18 mouse cellular contexts compared by ENCODE assay signal in the genomic region with DNA sequence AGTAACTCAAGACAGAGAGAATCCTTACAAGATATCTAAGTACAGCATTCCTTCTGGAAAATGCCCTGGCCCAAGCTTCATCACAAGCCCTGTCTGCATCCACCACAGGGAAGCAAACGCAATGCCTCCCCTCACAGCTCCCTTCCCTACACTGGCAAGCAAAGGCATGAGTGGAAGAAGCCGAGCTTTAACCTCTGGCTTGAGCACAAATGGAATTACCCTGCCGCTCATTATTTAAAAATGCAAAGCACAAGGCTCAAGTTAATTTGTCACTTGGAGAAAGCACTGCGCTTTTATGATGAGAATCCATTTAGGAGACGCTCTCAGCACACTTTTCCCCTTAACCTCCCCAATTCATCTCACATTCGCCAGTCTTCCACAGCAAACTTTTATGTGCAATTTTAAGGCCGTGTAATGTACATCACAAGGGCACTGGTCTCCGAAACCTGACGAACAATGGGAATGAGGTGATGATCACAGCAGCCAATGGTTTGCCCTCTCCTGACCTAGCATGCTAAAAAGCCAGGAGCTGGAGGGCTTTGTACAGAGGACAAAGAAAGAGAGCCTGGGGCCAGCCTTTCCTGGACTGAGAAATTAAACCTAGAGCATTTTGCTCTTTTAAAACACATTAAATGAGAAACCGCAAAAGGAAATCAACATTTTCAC. TPM values are rescaled to one million over a fixed set of nuclear protein-coding genes. Genes with fewer than 3 reads are reported as not detected.
DNase-seq lines count a peak whose midpoint lies in the region; ATAC-seq and TF ChIP-seq lines count a peak whose summit lies in the region.
"Had no signal": no experiment of that assay in that cellular context is flagged by ENCODE, and none has a peak within 500 bp of the region (broad histone marks: within the 10 kb centered on the region; RNA-seq: fewer than 3 reads in every experiment).

No protein-coding gene starts in this region.

- H3K9ac ChIP-seq in ES-Bruce4 (ENCODE audit: low read depth, poor library complexity, severe bottlenecking), result no peak overlapping the region
- H3K9ac ChIP-seq: liver, embryonic 12.5 days; lung, embryonic 15.5 days had no signal

- ATAC-seq in megakaryocyte progenitor cell, adult 5-6 weeks (replicated peaks; ENCODE audit: poor library complexity), result no peak
- ATAC-seq: forebrain, embryonic 16.5 days; liver, embryonic 12.5 days had no signal

- no peak for TF ChIP-seq POLR2A in ES-Bruce4 (IDR thresholded peaks at IDR 0.05; ENCODE audit: insufficient read depth, low read length)

- H3K9me3 ChIP-seq in ES-Bruce4 (replicated peaks; ENCODE audit: control insufficient read depth, insufficient read depth, low read length, poor library complexity, severe bottlenecking), result no peaks in the 10 kb centered on the region
- H3K9me3 ChIP-seq: liver, embryonic 12.5 days; lung, embryonic 15.5 days had no signal

- TF ChIP-seq CTCF in ES-Bruce4 (IDR thresholded peaks at IDR 0.05; ENCODE audit: low read depth, low read length), result no peak

- peak overlapping the region; percentile 3; the same call in 1 of the 2 replicates for H3K27ac ChIP-seq in ES-Bruce4 (ENCODE audit: insufficient read depth, low read length)
- H3K27ac ChIP-seq: layer of hippocampus, adult 2 months; liver, embryonic 12.5 days; lung, embryonic 15.5 days had no signal

- no peaks in the 10 kb centered on the region for H3K36me3 ChIP-seq in ES-Bruce4 (ENCODE audit: control insufficient read depth, insufficient read depth, low read length, poor library complexity, severe bottlenecking)
- H3K36me3 ChIP-seq: liver, embryonic 12.5 days; lung, embryonic 15.5 days had no signal

- H3K4me3 ChIP-seq in ES-Bruce4 (ENCODE audit: low read depth, low read length), result no peak overlapping the region
- H3K4me3 ChIP-seq: layer of hippocampus, adult 2 months; liver, embryonic 12.5 days; lung, embryonic 15.5 days; megakaryocyte, embryonic 14.5 days had no signal

- intact Hi-C loops in left cerebral cortex, postnatal 4 days (cut with DNase I), result no loop called here

- H3K27me3 ChIP-seq in ES-Bruce4 (ENCODE audit: control insufficient read depth, insufficient read depth, low read length, poor library complexity, severe bottlenecking), result no peaks in the 10 kb centered on the region
- H3K27me3 ChIP-seq: liver, embryonic 12.5 days; lung, embryonic 15.5 days had no signal

- peak; percentile 31 for DNase-seq in embryo, embryonic 10.5 days (ENCODE audit: low spot score)
- DNase-seq in embryo, embryonic 9.5 days (ENCODE audit: extremely low spot score), result no peak
- DNase-seq in kidney, adult 8-10 months, result peak; percentile 35 to 68
- DNase-seq in kidney, postnatal 4 days, result peak; percentile 11 to 27
- DNase-seq in left cerebral cortex, postnatal 4 days, result no peak
- DNase-seq in frontal cortex, postnatal 14 days (ENCODE audit: low spot score in 2 of 2), result no peak
- DNase-seq: adrenal gland, postnatal 10 days; cerebellum, adult 8-10 months; gastrocnemius, postnatal 10 days; thymus, adult 2 months had no signal

- peaks cover 5% of the 10 kb centered on the region for H3K4me1 ChIP-seq in ES-Bruce4 (ENCODE audit: control insufficient read depth, insufficient read depth, low read length)
- H3K4me1 ChIP-seq: liver, embryonic 12.5 days; lung, embryonic 15.5 days; megakaryocyte, embryonic 14.5 days had no signal

- 0 out of 2 replicates have a peak, but pooled peaks have one; percentile 7 for TF ChIP-seq EP300 in ES-Bruce4 (IDR thresholded peaks at IDR 0.05; ENCODE audit: insufficient read depth, low read depth, low read length)

RNA-seq across cellular contexts. Expression of gene Fam160a1, which starts 15.5 kb away (rescaled TPM):
- 3.6 and 5.3 TPM in 2 replicates for polyA plus RNA-seq in ES-Bruce4 (2011; ENCODE audit: insufficient read depth, insufficient read length, low read depth, missing spikeins)
- total RNA-seq in left cerebral cortex, postnatal 4 days (2021), result 1 to 10 TPM; 3.5 to 4.3 TPM
- total RNA-seq in megakaryocyte progenitor cell, adult 5-6 weeks (2015), result not detected in 2 replicates
- total RNA-seq in megakaryocyte progenitor cell, adult 5-6 weeks (2017), result not detected in 2 replicates

RNA-seq across cellular contexts. Expression of gene Glt28d2, which starts 54.7 kb away (rescaled TPM):
- 0.66 and 1.1 TPM in 2 replicates for polyA plus RNA-seq in ES-Bruce4 (2011; ENCODE audit: insufficient read depth, insufficient read length, low read depth, missing spikeins)
- total RNA-seq in left cerebral cortex, postnatal 4 days (2021), result 1 to 10 TPM; 1.1 to 2.5 TPM
- total RNA-seq in megakaryocyte progenitor cell, adult 5-6 weeks (2015), result not detected in 2 replicates
- not detected in 2 replicates for total RNA-seq in megakaryocyte progenitor cell, adult 5-6 weeks (2017)

RNA-seq across cellular contexts. Expression of gene Gm37240, which starts 54.7 kb away (rescaled TPM):
- 0.91 and 2.2 TPM in 2 replicates for polyA plus RNA-seq in ES-Bruce4 (2011; ENCODE audit: insufficient read depth, insufficient read length, low read depth, missing spikeins)
- total RNA-seq in left cerebral cortex, postnatal 4 days (2021), result 1 to 10 TPM; 3.3 to 3.6 TPM
- not detected in 2 replicates for total RNA-seq in megakaryocyte progenitor cell, adult 5-6 weeks (2015)
- total RNA-seq in megakaryocyte progenitor cell, adult 5-6 weeks (2017), result not detected in 2 replicates
- polyA plus RNA-seq: neural tube, embryonic 14.5 days had no signal

Comparison
In these comparisons a context has a peak if more than half of its experiments do, and no peak if none do; other contexts are left out.
1. DNase-seq: peak in embryo, embryonic 10.5 days (single experiment), kidney, adult 8-10 months (2 of 2) and kidney, postnatal 4 days (2 of 2); none in embryo, embryonic 9.5 days (single experiment), left cerebral cortex, postnatal 4 days (single experiment) and frontal cortex, postnatal 14 days (0 of 2).
2. RNA of gene Fam160a1, which starts 15.5 kb away (total RNA-seq): 3.5 to 4.3 TPM in left cerebral cortex, postnatal 4 days; not detected in megakaryocyte progenitor cell, adult 5-6 weeks; every median in the first group is over 4 times any median in the second.
3. RNA of gene Gm37240, which starts 54.7 kb away (total RNA-seq): 3.3 to 3.6 TPM in left cerebral cortex, postnatal 4 days; not detected in megakaryocyte progenitor cell, adult 5-6 weeks; every median in the first group is over 4 times any median in the second.